Mouse (Mus musculus): ENCODE measurements at regions not wholly inside any gene's neighbourhood (a gene's known extent, or its start where the extent isn't known, plus 50 kb on each side); places are given as distances from the start of the nearest gene placed in this dataset.

DNA sequence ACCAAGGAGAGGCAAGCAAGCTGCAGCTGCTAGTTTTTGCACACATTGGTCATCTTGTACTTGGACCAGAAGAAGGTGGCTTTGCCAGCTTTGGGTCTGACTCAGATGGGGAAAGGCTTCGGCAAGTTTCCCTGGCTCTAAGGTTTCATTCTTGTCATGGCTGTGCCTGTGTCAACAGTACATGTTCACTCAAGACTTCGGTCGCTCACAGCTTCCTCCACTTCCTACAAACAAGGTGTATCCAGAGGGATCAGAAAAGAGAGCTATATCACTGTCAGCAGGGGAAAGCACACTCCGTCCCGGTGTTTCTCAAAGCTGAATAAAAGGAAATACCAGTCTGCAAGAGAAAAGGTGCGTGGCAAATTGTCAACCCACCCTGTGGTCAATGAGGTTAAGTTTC is 86.2 kb upstream of the Elovl6 start:
- no peak for DNase-seq (ENCODE audit: low read depth, low spot score)

DNA sequence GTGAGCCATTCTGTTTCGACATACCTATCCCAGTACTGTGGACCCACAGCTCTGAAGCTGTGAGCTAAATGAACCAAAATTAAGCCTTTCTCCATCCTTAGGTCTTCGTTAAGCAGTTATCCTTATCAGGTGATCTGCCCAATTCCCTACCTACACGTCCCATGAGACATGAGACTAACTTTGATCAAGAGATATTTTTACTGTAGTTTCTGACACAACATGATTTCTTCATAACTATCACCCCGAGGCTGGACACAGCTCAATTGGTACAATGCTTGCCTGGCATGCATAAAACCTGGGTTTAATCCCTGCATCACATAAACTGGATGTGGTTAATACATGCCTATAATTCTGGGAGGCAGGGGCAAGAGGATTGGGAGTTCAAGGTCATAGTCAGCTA is 82.2 kb upstream of the Elovl6 start:
- no peak for DNase-seq (ENCODE audit: low read depth, low spot score)

DNA sequence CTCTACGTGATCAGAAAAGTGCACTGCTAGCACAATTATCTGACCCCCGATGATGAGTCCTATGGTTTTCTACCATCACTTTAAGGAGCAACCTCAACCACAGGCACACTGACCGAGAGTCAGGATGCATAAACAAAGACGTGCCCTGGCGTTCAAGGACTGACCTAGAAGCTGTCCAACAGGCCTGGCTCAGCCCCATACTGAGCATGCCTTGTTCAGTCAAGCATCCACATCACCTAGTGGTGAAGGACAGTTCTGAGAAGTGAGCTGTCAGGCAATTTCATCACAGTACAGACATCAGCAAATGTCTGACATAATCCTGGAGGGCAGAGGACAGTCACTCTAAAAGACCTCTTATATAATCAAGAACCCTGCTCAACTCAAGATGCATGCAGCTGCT is 81.5 kb upstream of the Elovl6 start:
- DNase-seq (ENCODE audit: low read depth, low spot score) = no peak

DNA sequence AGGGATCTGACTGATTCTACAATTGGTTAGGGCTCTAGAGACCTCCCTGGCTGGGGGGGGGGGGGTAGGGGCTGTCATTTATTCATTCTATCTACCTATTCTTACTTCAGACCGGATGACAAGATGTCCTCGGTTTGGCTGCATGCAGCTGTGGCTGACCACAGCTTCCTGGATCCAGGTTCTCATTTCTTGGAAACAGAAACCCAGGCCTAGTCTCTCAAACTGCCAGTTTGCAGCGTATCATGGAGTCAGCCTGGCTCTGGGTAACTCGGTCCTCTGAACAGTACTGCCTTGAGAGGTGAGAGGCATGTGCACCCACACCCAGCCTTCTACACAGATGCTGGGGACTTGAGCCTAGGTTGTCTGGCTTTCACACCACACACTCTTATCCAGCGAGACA is 62.1 kb upstream of the Elovl6 start:
- no peak for DNase-seq (ENCODE audit: low read depth, low spot score)

DNA sequence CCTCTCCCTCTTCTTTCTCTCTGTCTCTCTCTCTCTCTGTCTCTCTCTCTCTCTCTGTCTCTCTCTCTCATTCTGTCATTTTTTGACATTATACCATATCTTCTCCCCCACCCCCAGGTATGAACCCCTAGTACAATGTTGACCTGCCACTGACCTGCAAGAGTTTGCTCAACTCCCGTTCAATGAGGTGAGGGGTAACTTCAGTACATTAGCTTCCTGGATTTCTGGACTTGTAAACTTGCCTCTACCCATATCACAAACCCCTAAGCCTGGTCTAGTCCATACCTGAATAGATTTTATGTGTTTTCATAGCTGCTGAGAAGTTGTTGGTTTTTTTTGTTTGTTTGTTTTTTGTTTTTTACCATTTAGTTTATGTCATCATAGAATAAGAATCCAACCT is 60.8 kb upstream of the Elovl6 start:
- no peak for DNase-seq (ENCODE audit: low read depth, low spot score)

DNA sequence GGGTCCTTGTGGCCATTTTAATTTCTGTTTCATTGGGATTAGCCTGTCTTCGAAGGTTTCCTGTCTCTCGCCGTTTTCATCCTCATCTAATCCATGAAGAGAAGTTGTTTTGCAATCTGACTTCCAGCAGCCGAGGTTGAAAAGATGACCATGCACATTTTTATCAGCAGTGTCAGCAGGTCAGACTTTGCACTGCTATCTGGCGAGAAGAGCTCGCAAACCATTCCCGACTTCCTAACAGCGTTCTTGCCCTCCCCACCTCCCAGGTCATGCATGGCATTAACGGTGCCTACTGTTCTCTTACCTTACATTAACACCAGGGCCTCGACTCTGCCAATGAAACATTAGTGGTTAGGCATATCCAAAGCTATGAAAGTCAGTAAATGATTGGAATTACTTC is 60.1 kb upstream of the Elovl6 start:
- DNase-seq (ENCODE audit: low read depth, low spot score) = no peak

DNA sequence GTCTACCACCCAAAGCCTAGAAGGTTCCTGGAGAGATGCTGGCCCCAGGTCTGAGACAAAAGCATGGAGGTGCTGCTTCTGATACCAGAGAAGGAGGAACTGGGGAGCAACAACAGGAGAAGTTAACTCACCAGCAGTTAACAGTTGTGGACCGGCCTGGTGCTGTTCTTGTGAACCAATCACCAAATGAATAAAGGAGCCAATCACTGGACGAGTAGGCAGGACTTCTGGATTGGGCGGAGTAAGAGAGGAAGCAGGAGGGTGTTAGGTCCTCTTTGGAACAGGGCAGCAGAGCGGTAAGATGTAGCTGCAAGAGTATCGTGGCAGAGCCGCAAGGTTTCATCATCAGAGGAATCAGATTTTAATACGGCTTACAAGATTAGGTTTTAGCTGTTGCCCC is 57.7 kb upstream of the Elovl6 start:
- no peak for DNase-seq (ENCODE audit: low read depth, low spot score)

DNA sequence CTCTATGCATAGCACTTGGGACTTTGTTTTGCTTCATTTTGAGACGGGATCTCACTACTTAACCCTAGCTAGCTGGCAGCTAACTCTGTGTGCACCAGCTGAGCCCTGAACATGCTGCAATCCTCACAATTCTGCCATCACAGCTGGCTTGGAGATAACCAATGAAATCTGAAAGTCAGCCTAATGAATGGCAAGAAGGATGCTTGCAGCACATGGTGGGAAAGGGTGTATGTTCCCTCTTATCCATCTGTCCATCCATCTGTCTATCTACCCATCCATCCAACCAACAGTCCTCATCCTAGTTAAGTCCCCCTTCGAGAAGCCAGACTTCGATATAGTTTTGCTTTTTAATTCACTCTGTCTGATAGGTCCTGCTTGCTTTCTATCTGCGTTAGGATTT is 55.9 kb upstream of the Elovl6 start:
- peak; percentile 6 for DNase-seq (ENCODE audit: low read depth, low spot score)

DNA sequence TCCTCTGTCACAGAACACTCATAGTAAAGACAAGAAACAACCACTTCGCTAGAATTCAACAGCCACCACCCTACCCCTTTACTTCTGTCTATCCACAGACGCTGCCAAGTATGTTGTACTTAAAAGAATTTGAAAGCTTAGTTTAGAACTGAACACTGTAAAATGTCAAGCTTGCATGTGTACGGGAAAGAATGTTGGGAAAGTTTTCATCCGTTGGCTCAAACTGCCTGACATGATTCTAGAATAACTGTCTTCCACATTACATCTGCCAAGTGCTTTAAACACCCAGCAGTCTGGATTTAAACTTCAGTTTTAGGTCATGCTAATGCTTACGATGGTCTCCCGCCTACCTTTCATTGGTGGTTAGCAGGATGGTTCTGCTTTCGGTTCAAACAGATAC is 54.1 kb upstream of the Elovl6 start:
- DNase-seq (ENCODE audit: low read depth, low spot score) = no peak

DNA sequence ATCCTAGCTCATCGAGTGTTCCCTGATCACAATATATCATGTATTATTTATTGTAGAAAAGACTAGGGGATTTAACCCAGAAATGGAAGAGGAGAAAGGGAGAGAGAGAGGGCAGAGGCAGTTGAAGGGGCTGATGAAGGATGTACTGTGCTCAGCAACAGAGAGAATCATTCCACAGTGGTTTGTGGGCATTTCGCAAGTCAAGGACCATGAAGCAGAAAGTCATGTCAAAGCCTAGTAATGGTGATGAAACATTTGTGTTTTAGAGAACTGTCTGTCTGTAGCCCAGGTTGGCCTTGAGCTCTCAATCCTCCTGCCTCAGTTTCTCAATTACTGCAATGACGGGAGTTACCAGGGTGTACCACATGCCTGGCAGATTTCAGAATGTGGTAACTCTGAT is 50.9 kb upstream of the Elovl6 start:
- DNase-seq (ENCODE audit: low read depth, low spot score) = no peak
